Mouse (Mus musculus) neutrophil, adult 5-6 weeks (primary cell): ENCODE measurements around the gene Mycbp2. TPM values are rescaled to one million over a fixed set of nuclear protein-coding genes. Genes with fewer than 3 reads are reported as not detected.

Experiments
- total RNA-seq: library from RNA; stranded (forward); fragments of 200-1000 nt; gene quantifications from 2 replicates; pipeline ENCODE4 v1.2.3, GENCODE M21; 2017

The Mycbp2 gene
- total RNA-seq, 1 experiment from 2014 or later = 166 TPM

Other genes with a start within 250 kb of the Mycbp2 start
- gene Fbxl3, start 247.2 kb downstream of the Mycbp2 start, total RNA-seq = 203 and 231 TPM in 2 replicates
- 2.1 and 3.6 TPM in 2 replicates for gene Scel, start 166.5 kb upstream of the Mycbp2 start, total RNA-seq